Mouse (Mus musculus): ENCODE data around the gene Rcsd1.
A peak's percentile ranks its signal among the peaks of the same experiment; 100 is the strongest.

GRCm38 (mm10) chr1:165641786-165642771 is 67.5 kb downstream of the Rcsd1 start:
- TF ChIP-seq POLR2A (IDR thresholded peaks at IDR 0.05; ENCODE audit: extremely low read depth, insufficient read depth, low read length) (peak; percentile 33; the same call in 1 of the 2 replicates), CTCF (IDR thresholded peaks at IDR 0.05; ENCODE audit: low read depth, low read length) (no peak)
